Mouse (Mus musculus) brain, embryonic 14.5 days (tissue): ENCODE results near the gene Fcer1a.
"Not testable (repeated sequence)": the region's sequence is repeated elsewhere in the genome, so short reads cannot be mapped to it uniquely, and the experiment has no call there.

ENCODE experiments used
- CTCF ChIP-seq: fragments of 200-500 bp; IDR thresholded peaks from 2 replicates; pipeline ENCODE4 v1.5.1; 2012; ENCODE audit warnings: inconsistent platforms, mild to moderate bottlenecking, moderate library complexity, borderline replicate concordance; ENCODE audit not compliant: insufficient read depth, insufficient read length; ENCODE audit errors: extremely low read depth
- POLR2A ChIP-seq: fragments of 200-500 bp; IDR thresholded peaks from 2 replicates; pipeline ENCODE4 v1.6.1; 2012; ENCODE audit warnings: mild to moderate bottlenecking, inconsistent platforms, borderline replicate concordance; ENCODE audit not compliant: poor library complexity, insufficient read depth, insufficient read length, severe bottlenecking; ENCODE audit errors: extremely low read depth

DNA sequence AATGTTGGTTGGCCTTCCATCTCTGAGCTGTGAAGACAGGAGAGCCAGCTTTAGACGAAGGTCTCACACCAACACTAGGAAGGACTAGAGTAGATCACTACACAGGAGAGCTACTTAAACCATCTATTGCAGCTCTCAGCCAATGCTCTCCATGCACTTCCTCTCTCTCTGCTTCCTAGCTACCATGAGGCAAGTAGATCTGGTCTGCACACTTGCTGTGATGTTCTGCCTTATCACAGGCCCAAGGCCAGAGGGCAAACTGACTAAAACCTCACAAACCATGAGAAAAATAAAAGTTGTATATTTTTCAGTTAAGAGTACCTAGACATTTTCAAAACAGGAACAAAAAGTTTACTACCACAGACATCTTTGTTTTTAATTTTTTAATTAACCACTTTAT, 10.0 kb upstream of the Fcer1a start:
- not testable (repeated sequence) for TF ChIP-seq CTCF, POLR2A
